Mouse (Mus musculus): ENCODE data around the gene Ambra1. TPM values are rescaled to one million over a fixed set of nuclear protein-coding genes. Genes with fewer than 3 reads are reported as not detected.
"Not testable (repeated sequence)": the region's sequence is repeated elsewhere in the genome, so short reads cannot be mapped to it uniquely, and the experiment has no call there.

Gene Ambra1
- total RNA-seq, 1 experiment from 2014 or later: 24.0 TPM

DNA sequence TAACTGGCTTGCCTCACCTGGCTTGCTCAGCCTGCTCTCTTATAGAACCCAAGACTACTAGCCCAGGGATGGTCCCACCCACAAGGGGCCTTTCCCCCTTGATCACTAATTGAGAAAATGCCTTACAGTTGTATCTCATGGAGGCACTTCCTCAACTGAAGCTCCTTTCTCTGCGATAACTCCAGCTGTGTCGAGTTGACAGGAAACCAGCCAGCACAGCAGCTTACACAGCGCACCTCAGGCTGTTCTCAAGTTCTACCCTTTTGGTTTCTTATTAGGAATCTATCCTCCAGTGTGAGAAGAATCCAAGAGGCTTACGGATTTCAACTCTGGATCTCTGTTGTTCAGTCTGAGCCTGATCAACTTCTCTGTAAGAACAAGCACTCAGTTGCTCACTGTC is 4.5 kb upstream of the Ambra1 start:
- ATAC-seq (replicated peaks; ENCODE audit: insufficient number of reproducible peaks, low FRiP score, low TSS enrichment, poor library complexity, severe bottlenecking): not testable (repeated sequence)

DNA sequence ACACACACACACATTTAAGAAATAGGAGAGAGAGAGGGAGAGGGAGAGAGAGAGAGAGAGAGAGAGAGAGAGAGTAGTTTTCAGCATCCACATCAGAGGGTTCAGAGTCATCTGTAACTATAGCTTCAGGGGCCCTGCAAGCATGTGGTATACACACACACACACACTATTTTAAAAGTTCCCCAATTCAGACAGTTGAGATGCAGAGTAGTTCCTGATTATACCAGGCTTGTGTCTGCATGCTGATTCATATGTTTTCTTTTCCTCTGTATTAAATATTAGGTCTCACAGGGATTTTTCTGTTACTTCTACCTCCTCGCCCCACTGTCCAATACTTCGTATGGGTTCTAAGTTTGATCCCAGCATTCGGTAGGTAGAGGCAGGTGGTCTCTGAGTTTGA is 2.9 kb upstream of the Ambra1 start:
- no peak for ATAC-seq (replicated peaks; ENCODE audit: insufficient number of reproducible peaks, low FRiP score, low TSS enrichment, poor library complexity, severe bottlenecking)

- no peak for ATAC-seq (replicated peaks; ENCODE audit: insufficient number of reproducible peaks, low FRiP score, low TSS enrichment, poor library complexity, severe bottlenecking)
Observed at GRCm38 (mm10) chr2:91729571-91729970, 363 bp upstream of the Ambra1 start.

- ATAC-seq (replicated peaks; ENCODE audit: insufficient number of reproducible peaks, low FRiP score, low TSS enrichment, poor library complexity, severe bottlenecking): no peak
Observed at GRCm38 (mm10) chr2:91735221-91735620, 5.3 kb downstream of the Ambra1 start.

GRCm38 (mm10) chr2:91739586-91739985 is 9.7 kb downstream of the Ambra1 start:
- ATAC-seq (replicated peaks; ENCODE audit: insufficient number of reproducible peaks, low FRiP score, low TSS enrichment, poor library complexity, severe bottlenecking): no peak

DNA sequence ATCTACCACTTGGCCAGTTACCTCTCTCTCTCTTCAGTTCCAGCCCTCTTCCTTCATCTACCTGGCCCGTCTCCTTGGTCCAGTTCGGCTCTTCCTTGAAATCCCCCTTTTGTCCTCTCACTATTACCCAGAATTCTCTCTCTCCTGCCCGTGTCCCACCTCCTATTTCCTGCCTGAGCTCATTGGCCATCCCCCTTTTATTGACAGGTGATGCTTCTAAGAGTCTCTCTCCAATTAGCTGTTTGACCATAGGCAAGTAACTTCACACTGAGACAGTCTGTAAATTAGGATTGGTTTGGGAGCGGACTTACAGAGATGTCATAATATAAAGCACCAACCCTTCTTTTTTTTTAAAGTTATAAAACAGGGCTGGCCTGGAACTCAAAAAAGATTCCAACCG is 14.8 kb downstream of the Ambra1 start:
- ATAC-seq (replicated peaks; ENCODE audit: insufficient number of reproducible peaks, low FRiP score, low TSS enrichment, poor library complexity, severe bottlenecking): no peak

- no peak for ATAC-seq (replicated peaks; ENCODE audit: insufficient number of reproducible peaks, low FRiP score, low TSS enrichment, poor library complexity, severe bottlenecking)
Observed at GRCm38 (mm10) chr2:91749811-91750261, 19.9 kb downstream of the Ambra1 start.

DNA sequence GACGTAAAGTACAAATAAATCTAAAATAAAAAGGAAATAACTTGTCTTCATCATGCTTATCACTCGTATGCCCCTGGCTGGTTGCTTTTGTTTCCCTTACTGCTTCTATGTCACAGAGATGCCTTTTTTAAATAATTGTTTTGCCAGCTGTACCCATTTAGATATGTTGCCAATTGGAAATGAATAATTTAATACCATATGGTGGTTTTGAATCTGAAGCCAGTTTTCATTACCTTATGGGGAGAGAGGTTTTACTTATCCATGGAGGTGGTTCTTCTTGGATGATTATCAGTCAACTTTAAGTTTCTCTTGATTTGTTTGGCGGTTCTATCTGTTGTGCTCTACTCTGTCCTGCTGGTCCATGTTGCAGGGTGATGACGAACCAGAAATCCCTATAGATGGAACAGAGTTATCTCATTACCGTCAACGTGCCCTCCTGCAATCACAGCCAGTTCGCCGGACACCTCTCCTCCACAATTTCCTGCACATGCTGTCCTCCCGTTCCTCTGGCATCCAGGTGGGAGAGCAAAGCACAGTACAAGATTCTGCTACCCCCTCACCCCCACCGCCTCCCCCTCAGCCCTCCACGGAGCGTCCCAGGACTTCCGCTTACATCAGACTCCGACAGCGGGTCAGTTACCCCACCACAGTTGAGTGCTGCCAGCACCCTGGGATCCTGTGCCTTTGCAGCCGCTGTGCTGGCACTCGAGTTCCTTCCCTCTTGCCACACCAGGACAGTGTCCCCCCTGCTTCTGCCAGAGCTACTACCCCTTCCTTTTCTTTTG is 42.2 kb downstream of the Ambra1 start:
- ATAC-seq (replicated peaks; ENCODE audit: insufficient number of reproducible peaks, low FRiP score, low TSS enrichment, poor library complexity, severe bottlenecking): no peak

DNA sequence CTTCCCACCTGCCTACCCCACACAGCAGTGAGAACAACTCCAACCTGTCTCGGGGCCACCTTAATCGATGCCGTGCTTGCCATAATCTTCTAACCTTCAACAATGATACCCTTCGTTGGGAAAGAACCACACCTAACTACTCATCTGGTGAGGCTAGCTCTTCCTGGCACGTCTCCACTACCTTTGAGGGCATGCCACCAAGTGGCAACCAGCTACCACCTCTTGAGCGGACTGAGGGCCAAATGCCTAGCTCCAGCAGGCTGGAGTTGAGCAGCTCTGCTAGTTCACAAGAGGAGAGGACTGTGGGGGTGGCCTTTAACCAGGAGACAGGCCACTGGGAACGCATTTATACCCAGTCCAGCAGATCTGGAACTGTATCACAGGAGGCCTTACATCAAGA is 43.4 kb downstream of the Ambra1 start:
- no peak for ATAC-seq (replicated peaks; ENCODE audit: insufficient number of reproducible peaks, low FRiP score, low TSS enrichment, poor library complexity, severe bottlenecking)

DNA sequence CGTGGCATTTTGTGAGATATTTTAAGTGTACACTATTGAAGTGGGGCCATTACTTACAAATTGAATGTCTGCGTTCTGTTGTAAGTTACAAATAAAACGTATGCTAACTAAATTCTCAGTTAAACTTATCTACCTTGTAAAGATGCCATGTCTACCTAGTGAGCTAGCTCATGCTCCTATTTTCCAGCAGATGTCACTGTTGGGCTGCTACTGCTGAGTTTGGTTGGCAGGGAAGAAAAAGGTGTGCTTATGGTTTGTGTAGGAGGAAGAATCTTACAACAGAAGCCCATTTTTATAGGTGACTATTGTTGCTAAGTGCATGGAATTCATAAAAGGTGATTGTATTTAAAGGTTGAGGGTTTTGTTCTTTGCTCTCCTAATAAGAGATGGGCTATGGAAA is 49.2 kb downstream of the Ambra1 start:
- peak; percentile 56; the same call in 1 of the 2 replicates for ATAC-seq (replicated peaks; ENCODE audit: insufficient number of reproducible peaks, low FRiP score, low TSS enrichment, poor library complexity, severe bottlenecking)

GRCm38 (mm10) chr2:91791621-91792020 is 61.7 kb downstream of the Ambra1 start:
- ATAC-seq (replicated peaks; ENCODE audit: insufficient number of reproducible peaks, low FRiP score, low TSS enrichment, poor library complexity, severe bottlenecking): no peak

DNA sequence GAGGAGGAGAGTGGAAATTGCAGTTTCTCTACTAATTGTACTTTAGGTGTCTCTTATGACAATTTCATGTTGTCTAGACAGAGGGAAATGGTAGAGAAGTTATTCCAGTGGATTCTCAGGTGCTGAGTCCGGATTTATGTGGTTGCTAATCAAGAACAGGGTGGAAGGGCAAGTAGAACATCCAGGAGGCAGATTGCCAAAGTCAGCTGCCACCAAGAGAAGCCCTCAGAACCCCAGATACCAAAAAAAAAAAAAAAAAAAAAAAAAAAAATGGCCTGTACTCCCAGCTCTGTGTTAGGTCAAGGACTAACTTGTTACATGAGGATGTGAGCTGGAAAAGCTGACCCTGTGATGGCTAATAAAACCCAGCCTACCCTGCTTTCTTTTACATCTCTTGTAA is 62.4 kb downstream of the Ambra1 start:
- no peak for ATAC-seq (replicated peaks; ENCODE audit: insufficient number of reproducible peaks, low FRiP score, low TSS enrichment, poor library complexity, severe bottlenecking)

GRCm38 (mm10) chr2:91794466-91794865 is 64.5 kb downstream of the Ambra1 start:
- no peak for ATAC-seq (replicated peaks; ENCODE audit: insufficient number of reproducible peaks, low FRiP score, low TSS enrichment, poor library complexity, severe bottlenecking)

DNA sequence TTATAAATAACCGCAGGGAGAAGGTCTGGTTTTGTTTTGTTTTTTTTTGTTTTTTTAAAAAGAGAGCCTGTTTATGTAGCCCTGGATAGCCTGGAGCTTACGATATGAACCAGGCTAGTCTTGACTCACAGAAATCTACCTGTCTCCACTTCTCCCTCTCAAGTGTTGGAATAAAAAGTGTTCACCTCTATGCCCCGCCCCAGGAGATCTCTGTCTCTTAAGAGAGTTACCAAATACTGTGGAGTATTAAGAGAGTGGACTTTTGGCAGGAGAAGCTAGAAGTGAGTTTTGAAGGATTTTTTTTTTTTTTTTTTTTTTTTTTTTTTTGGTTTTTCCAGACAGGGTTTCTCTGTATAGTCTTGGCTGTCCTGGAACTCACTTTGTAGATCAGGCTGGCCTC is 65.2 kb downstream of the Ambra1 start:
- no peak for ATAC-seq (replicated peaks; ENCODE audit: insufficient number of reproducible peaks, low FRiP score, low TSS enrichment, poor library complexity, severe bottlenecking)

DNA sequence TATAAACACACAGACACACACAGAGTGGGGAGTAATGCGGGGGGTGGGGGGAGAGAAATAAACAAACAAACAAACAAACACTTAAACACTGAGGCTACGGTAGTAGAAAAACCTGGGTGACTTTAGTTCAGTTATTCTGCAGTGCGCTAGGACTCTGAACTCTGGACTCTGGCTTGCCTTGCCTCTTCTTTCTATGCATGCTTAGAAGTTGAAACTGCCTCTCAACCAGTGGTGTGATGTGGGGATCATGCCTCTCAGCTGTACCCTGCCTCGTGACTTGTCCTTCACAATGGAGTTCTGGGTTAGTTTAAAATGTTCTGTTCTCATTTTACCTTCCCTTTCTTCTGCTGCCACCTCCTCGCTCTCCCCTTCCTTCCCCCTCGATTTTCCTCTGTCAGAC is 81.5 kb downstream of the Ambra1 start:
- no peak for ATAC-seq (replicated peaks; ENCODE audit: insufficient number of reproducible peaks, low FRiP score, low TSS enrichment, poor library complexity, severe bottlenecking)

DNA sequence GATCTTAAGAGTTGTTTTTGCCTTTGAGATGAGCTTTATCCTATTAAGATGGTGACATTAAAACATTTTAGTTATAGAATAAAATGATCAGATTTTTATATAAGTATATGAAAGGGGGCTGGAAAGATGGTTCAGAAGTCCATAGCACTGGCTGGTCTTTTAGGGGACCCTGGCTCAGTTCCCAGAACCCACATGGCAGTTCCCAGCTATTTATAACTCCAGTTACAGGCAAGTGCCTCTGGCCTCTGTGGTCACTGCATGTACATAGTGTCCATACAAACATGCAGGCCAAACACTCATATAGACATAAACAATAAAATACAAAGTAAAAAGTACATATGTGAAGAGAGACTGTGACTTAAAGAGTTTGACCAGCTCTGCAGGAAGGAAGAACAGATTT is 86.8 kb downstream of the Ambra1 start:
- ATAC-seq (replicated peaks; ENCODE audit: insufficient number of reproducible peaks, low FRiP score, low TSS enrichment, poor library complexity, severe bottlenecking): no peak

DNA sequence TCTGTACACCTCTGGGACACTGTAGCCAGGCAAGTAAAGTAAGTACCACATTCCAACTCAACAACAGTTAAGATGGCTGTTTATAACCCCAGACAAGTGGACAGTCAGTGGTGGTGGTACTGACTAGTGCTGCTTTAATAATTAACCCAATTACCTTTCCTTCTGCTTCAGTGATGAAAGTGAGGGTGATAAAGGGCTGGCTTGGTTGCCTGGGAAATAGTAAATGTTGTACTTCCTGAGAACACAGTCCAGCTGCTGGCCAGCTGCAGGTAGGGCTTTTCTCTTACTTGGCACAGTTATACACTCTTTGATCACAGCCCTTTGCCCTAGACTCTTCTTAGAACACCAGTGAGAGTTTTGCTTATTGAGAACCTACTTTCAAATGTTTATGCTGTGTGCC is 102.3 kb downstream of the Ambra1 start:
- ATAC-seq (replicated peaks; ENCODE audit: insufficient number of reproducible peaks, low FRiP score, low TSS enrichment, poor library complexity, severe bottlenecking): no peak

DNA sequence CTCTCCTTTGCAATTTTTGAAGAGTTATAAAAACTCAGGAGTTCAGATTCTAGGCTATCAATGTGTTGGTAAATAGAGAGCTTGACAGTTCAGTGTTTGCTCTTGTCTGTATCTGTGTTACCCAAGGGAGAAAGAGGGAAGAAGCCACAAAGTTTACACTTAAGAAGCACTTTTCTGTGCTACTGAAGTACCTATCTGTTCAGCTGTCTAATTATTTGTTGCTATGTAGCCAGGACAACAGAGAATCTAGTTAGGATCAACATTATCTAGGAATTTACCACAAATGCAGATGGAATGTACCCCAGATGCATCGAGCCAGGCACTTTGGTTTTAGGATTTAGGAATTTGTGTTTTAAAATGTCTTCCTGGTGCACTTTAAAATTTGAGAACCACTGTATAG is 104.3 kb downstream of the Ambra1 start:
- ATAC-seq (replicated peaks; ENCODE audit: insufficient number of reproducible peaks, low FRiP score, low TSS enrichment, poor library complexity, severe bottlenecking): no peak

DNA sequence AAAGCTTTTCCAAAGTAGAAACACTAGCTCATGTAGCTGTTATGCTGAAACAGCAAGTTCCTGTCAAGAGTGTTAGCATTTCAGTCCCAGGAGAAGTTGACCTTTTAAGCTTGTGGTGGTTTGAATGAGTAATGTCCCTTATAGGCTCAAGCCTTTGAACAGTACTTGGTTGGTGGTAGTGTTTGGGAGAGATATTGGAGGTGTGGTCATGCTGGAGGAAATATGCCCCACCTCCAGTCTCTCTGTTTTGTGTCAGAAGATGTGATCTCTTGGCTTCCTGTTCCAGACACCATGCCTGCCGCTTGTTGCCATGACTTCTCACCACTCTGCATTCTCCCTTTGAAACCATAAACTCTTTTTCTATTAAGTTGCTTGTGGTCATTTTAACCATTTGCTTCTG is 105.1 kb downstream of the Ambra1 start:
- ATAC-seq (replicated peaks; ENCODE audit: insufficient number of reproducible peaks, low FRiP score, low TSS enrichment, poor library complexity, severe bottlenecking): peak; percentile 99

GRCm38 (mm10) chr2:91835631-91836030 is 105.7 kb downstream of the Ambra1 start:
- ATAC-seq (replicated peaks; ENCODE audit: insufficient number of reproducible peaks, low FRiP score, low TSS enrichment, poor library complexity, severe bottlenecking): no peak

- ATAC-seq (replicated peaks; ENCODE audit: insufficient number of reproducible peaks, low FRiP score, low TSS enrichment, poor library complexity, severe bottlenecking): no peak
Observed at GRCm38 (mm10) chr2:91844085-91844484, 114.2 kb downstream of the Ambra1 start.

Measured in monocyte, adult 5-6 weeks (primary cell).